Mouse (Mus musculus) liver, adult (tissue): Measurements from ENCODE around the gene Olfr132.

Experiments
- GATA4 ChIP-seq: IDR thresholded peaks from 2 replicates; pipeline ENCODE4 v1.6.1; 2014; ENCODE audit warnings: mild to moderate bottlenecking, low read length; ENCODE audit not compliant: insufficient replicate concordance

The Olfr132 gene

GRCm38 (mm10) chr17:38134426-38134825 lies at the start of gene Olfr132:
Gene Olfr132, minus strand, starts transcription at chr17:38134526.
- TF ChIP-seq GATA4, result no peak

GRCm38 (mm10) chr17:38171088-38171487 lies 36.8 kb upstream of the Olfr132 start, which contains the start of gene Olfr134:
Gene Olfr134, plus strand, starts transcription at chr17:38171388.
- TF ChIP-seq GATA4, result no peak

GRCm38 (mm10) chr17:38144981-38145380 lies 10.7 kb upstream of the Olfr132 start, which contains the start of gene Olfr133:
Gene Olfr133, plus strand, starts transcription at chr17:38145281.
- TF ChIP-seq GATA4, result no peak

DNA sequence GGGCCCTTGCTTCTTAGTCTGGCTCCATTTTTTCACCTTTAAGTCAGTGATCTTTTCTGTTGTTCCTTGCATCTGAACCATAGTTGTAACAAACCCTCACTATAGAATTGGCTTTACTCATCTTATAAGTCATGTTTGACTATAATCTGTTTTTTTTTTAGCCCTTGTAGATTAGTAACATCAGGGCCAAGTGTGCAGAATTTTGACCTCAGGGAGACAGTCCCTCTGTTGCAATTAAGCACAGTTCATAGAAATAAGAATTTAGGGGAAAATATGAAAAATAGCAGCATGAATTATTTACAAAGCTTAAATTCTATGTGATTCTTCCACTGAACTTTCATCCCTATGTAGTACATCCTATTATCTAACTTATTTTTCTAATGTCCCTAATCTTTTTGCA lies 45.7 kb downstream of the Olfr132 start, which contains the start of gene Olfr131:
Gene Olfr131 (minus strand): TSS at position 101 of the 400 bp plus-strand sequence.
- TF ChIP-seq GATA4, result no peak

DNA sequence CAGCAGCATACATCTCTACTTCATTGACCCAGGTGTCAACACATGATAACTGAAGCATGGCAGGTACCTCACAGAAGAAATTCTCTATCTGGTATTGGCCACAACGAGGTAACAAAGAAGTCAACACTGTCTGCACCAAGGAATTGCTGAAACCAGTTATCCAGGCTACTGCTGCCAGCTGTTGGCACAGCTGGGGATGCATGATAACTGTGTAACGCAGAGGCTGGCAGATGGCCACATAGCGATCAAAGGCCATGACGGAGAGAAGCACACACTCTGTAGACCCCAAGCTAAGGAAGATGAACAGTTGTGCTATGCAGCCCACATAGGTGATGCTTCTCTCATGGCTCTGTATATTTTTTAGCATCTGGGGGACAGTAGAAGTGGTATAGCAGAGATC lies 52.0 kb downstream of the Olfr132 start:
- TF ChIP-seq GATA4, result no peak
